Mouse (Mus musculus) E14TG2a.4 (cell line): ENCODE data around the gene Kdm4b.

Experiments
- CTCF ChIP-seq: conservative IDR thresholded peaks from 2 replicates; pipeline ENCODE4 v1.5.1; 2014; ENCODE audit warnings: low read length
- NANOG ChIP-seq: IDR thresholded peaks from 2 replicates; pipeline ENCODE4 v1.6.1; 2014; ENCODE audit warnings: borderline replicate concordance, low read length, mixed read lengths
- POU5F1 ChIP-seq: IDR thresholded peaks from 2 replicates; pipeline ENCODE4 v1.6.1; 2014; ENCODE audit warnings: low read length, borderline replicate concordance

- no peak for TF ChIP-seq CTCF
- TF ChIP-seq NANOG = no peak
- TF ChIP-seq POU5F1 = no peak
Observed at GRCm38 (mm10) chr17:56418304-56418703, 92.4 kb downstream of the Kdm4b start.
